Mouse (Mus musculus) erythroblast, embryonic 14.5 days (primary cell): ENCODE results near the gene Lbx2. TPM values are rescaled to one million over a fixed set of nuclear protein-coding genes. Genes with fewer than 3 reads are reported as not detected.

Source experiments
- H3K27me3 ChIP-seq: 2 replicates; pipeline ENCODE4 v1.6.1; 2012; ENCODE audit warnings: inconsistent platforms; ENCODE audit not compliant: control insufficient read depth
- H3K36me3 ChIP-seq: 2 replicates; pipeline ENCODE4 v1.6.1; 2012; ENCODE audit warnings: mild to moderate bottlenecking, inconsistent platforms; ENCODE audit not compliant: control insufficient read depth
- H3K4me1 ChIP-seq: 2 replicates; pipeline ENCODE4 v1.6.1; 2012; ENCODE audit warnings: inconsistent platforms; ENCODE audit not compliant: control insufficient read depth
- H3K4me3 ChIP-seq: replicated peaks from 2 replicates; pipeline ENCODE3; 2012; ENCODE audit warnings: moderate library complexity, mild to moderate bottlenecking, inconsistent platforms
- H3K9me3 ChIP-seq: 2 replicates; pipeline ENCODE4 v1.6.1; 2012; ENCODE audit warnings: low read length, inconsistent platforms, mixed read lengths; ENCODE audit not compliant: control insufficient read depth
- GATA1 ChIP-seq: IDR thresholded peaks from 2 replicates; pipeline ENCODE4 v1.6.1; 2012; ENCODE audit warnings: low read length, inconsistent platforms, mixed read lengths
- TAL1 ChIP-seq: IDR thresholded peaks from 3 replicates; pipeline ENCODE4 v1.6.1; 2012; ENCODE audit warnings: low read length, inconsistent platforms, mixed read lengths
- polyA plus RNA-seq: library from polyadenylated mRNA; stranded (reverse); fragments of >175 nt; gene quantifications from 2 replicates; pipeline ENCODE4 v1.2.3, GENCODE M21; 2012

Gene Lbx2
- 0.05 TPM in 1 of 2 replicates, not detected in the other for polyA plus RNA-seq

GRCm38 (mm10) chr6:83086121-83087035, at the start of gene Lbx2:
Gene Lbx2 (plus strand): TSS chr6:83086367.
- H3K36me3 ChIP-seq: peaks cover 9% of the 10 kb centered on the region
- H3K4me3 ChIP-seq: no peak within 1 kb of the TSS
- no peak for TF ChIP-seq TAL1
- TF ChIP-seq GATA1: no peak
- no peaks in the 10 kb centered on the region for H3K4me1 ChIP-seq
- peaks cover 15% of the 10 kb centered on the region for H3K9me3 ChIP-seq
- peaks cover 86% of the 10 kb centered on the region for H3K27me3 ChIP-seq

- H3K36me3 ChIP-seq: peaks cover 5% of the 10 kb centered on the region
- TF ChIP-seq GATA1 (no peak), TAL1 (no peak)
- peaks cover 85% of the 10 kb centered on the region for H3K4me1 ChIP-seq
- H3K4me3 ChIP-seq: no peak overlapping the region
- peaks cover 22% of the 10 kb centered on the region for H3K27me3 ChIP-seq
- H3K9me3 ChIP-seq: no peaks in the 10 kb centered on the region
Observed at GRCm38 (mm10) chr6:83037188-83037587, 49.0 kb upstream of the Lbx2 start.

- Histone ChIP-seq H3K36me3 (no peaks in the 10 kb centered on the region), H3K4me1 (peaks cover 82% of the 10 kb centered on the region), H3K9me3 (no peaks in the 10 kb centered on the region), H3K4me3 (peak overlapping the region; percentile 37), H3K27me3 (peaks cover 22% of the 10 kb centered on the region)
- peak; percentile 30; the same call in 1 of the 2 replicates for TF ChIP-seq GATA1
- TF ChIP-seq TAL1: 0 out of 3 replicates have a peak, but pooled peaks have one; percentile 35
Observed at GRCm38 (mm10) chr6:83038496-83039012, 47.6 kb upstream of the Lbx2 start.

- Histone ChIP-seq H3K27me3 (peaks cover 5% of the 10 kb centered on the region), H3K36me3 (no peaks in the 10 kb centered on the region), H3K4me3 (no peak overlapping the region), H3K9me3 (no peaks in the 10 kb centered on the region), H3K4me1 (peaks cover 73% of the 10 kb centered on the region)
- no peak for TF ChIP-seq GATA1
- no peak for TF ChIP-seq TAL1
Observed at GRCm38 (mm10) chr6:83040601-83041000, 45.6 kb upstream of the Lbx2 start.

- peaks cover 67% of the 10 kb centered on the region for H3K4me1 ChIP-seq
- H3K4me3 ChIP-seq: no peak overlapping the region
- peaks cover 1% of the 10 kb centered on the region; the same call in 1 of the 2 replicates for H3K36me3 ChIP-seq
- peaks cover 2% of the 10 kb centered on the region for H3K27me3 ChIP-seq
- no peaks in the 10 kb centered on the region for H3K9me3 ChIP-seq
- TF ChIP-seq GATA1 (no peak), TAL1 (no peak)
Observed at GRCm38 (mm10) chr6:83043561-83043960, 42.6 kb upstream of the Lbx2 start.

- peaks cover 2% of the 10 kb centered on the region; the same call in 1 of the 2 replicates for H3K36me3 ChIP-seq
- H3K4me3 ChIP-seq: no peak overlapping the region
- TF ChIP-seq TAL1 (no peak), GATA1 (no peak)
- peaks cover 2% of the 10 kb centered on the region for H3K27me3 ChIP-seq
- no peaks in the 10 kb centered on the region for H3K9me3 ChIP-seq
- H3K4me1 ChIP-seq: peaks cover 67% of the 10 kb centered on the region
Observed at GRCm38 (mm10) chr6:83043993-83044392, 42.2 kb upstream of the Lbx2 start.

- H3K36me3 ChIP-seq: peaks cover 8% of the 10 kb centered on the region
- H3K27me3 ChIP-seq: peaks cover 2% of the 10 kb centered on the region
- H3K4me1 ChIP-seq: peaks cover 66% of the 10 kb centered on the region
- H3K4me3 ChIP-seq: no peak overlapping the region
- TF ChIP-seq TAL1 (no peak), GATA1 (no peak)
- no peaks in the 10 kb centered on the region for H3K9me3 ChIP-seq
Observed at GRCm38 (mm10) chr6:83044742-83045141, 41.4 kb upstream of the Lbx2 start.

- Histone ChIP-seq H3K4me3 (no peak overlapping the region), H3K27me3 (peaks cover 2% of the 10 kb centered on the region), H3K4me1 (peaks cover 72% of the 10 kb centered on the region), H3K9me3 (no peaks in the 10 kb centered on the region), H3K36me3 (peaks cover 46% of the 10 kb centered on the region)
- TF ChIP-seq TAL1: no peak
- TF ChIP-seq GATA1: no peak
Observed at GRCm38 (mm10) chr6:83049367-83049766, 36.8 kb upstream of the Lbx2 start.
